ENCODE assay signal across 8 mouse cellular contexts in genomic region chr16:9993255-9994040, GRCm38 (mm10). TPM values are rescaled to one million over a fixed set of nuclear protein-coding genes. Genes with fewer than 3 reads are reported as not detected.
DNase-seq lines count a peak whose midpoint lies in the region; ATAC-seq and TF ChIP-seq lines count a peak whose summit lies in the region.

No protein-coding gene starts in this region.

- H3ac ChIP-seq in C2C12 (ENCODE audit: control insufficient read depth, insufficient read length, low read depth): no peak overlapping the region

- ATAC-seq in embryonic facial prominence, embryonic 15.5 days (ENCODE audit: insufficient number of reproducible peaks, low FRiP score, low TSS enrichment, low read depth): peak; percentile 53
- ATAC-seq in inflammation-experienced regulatory T-cells, adult 6 months: no peak

- H3K79me2 ChIP-seq in C2C12 (ENCODE audit: control insufficient read depth, insufficient read depth): no peaks in the 10 kb centered on the region

- no peaks in the 10 kb centered on the region for H3K36me3 ChIP-seq in C2C12 (ENCODE audit: control insufficient read depth, insufficient read depth)
- no peaks in the 10 kb centered on the region for H3K36me3 ChIP-seq in embryonic facial prominence, embryonic 15.5 days
- H3K36me3 ChIP-seq in hindbrain, embryonic 10.5 days: no peaks in the 10 kb centered on the region

- peaks cover 32% of the 10 kb centered on the region for H3K4me1 ChIP-seq in embryonic facial prominence, embryonic 15.5 days
- peaks cover 40% of the 10 kb centered on the region for H3K4me1 ChIP-seq in hindbrain, embryonic 10.5 days (replicated peaks)

- DNase-seq in adrenal gland, postnatal 25 days: peak; percentile 71
- DNase-seq in hindbrain, embryonic 10.5 days (ENCODE audit: low spot score): peak; percentile 78
- DNase-seq in layer of hippocampus, postnatal 36 days: peak; percentile 75 to 76
- DNase-seq in lung, postnatal 10 days: peak; percentile 54
- peak; percentile 76 for DNase-seq in right cerebral cortex, postnatal 14 days

- no peak overlapping the region for H3K4me3 ChIP-seq in C2C12 (ENCODE audit: insufficient read depth, poor library complexity, severe bottlenecking)
- H3K4me3 ChIP-seq in embryonic facial prominence, embryonic 15.5 days (replicated peaks): peak overlapping the region; percentile 39
- peak overlapping the region; percentile 67 for H3K4me3 ChIP-seq in hindbrain, embryonic 10.5 days

- no peak overlapping the region for H3K27ac ChIP-seq in embryonic facial prominence, embryonic 15.5 days (replicated peaks)
- H3K27ac ChIP-seq in hindbrain, embryonic 10.5 days: peak overlapping the region; percentile 70

- H3K9ac ChIP-seq in embryonic facial prominence, embryonic 15.5 days: peak overlapping the region; percentile 24

- peaks cover 20% of the 10 kb centered on the region for H3K27me3 ChIP-seq in C2C12 (ENCODE audit: control insufficient read depth, insufficient read depth, insufficient read length)
- peaks cover 71% of the 10 kb centered on the region for H3K27me3 ChIP-seq in embryonic facial prominence, embryonic 15.5 days
- H3K27me3 ChIP-seq in hindbrain, embryonic 10.5 days (ENCODE audit: insufficient read depth, poor library complexity, severe bottlenecking): peaks cover 67% of the 10 kb centered on the region

- peak overlapping the region; percentile 73 for H3K4me2 ChIP-seq in embryonic facial prominence, embryonic 15.5 days (replicated peaks)

- TF ChIP-seq CTCF in C2C12 (IDR thresholded peaks at IDR 0.05; ENCODE audit: control insufficient read depth, insufficient read depth, insufficient read length): peak; percentile 90

- H3K79me3 ChIP-seq in C2C12 (ENCODE audit: low read depth): no peaks in the 10 kb centered on the region

- no peaks in the 10 kb centered on the region for H3K9me3 ChIP-seq in embryonic facial prominence, embryonic 15.5 days (replicated peaks)
- no peaks in the 10 kb centered on the region for H3K9me3 ChIP-seq in hindbrain, embryonic 10.5 days

- WGBS in embryonic facial prominence, embryonic 15.5 days: under 1% methylated on average over 39 of the region's 39 CpGs
- WGBS in hindbrain, embryonic 10.5 days: under 1% methylated on average over 39 of the region's 39 CpGs

TF ChIP-seq in C2C12, 6 proteins besides CTCF, POLR2A, EP300 and RAD21:
- TF ChIP-seq MAX (IDR thresholded peaks at IDR 0.05): no peak
- no peak for TF ChIP-seq FOSL1 (IDR thresholded peaks at IDR 0.05; ENCODE audit: insufficient read depth, low read length, poor library complexity, severe bottlenecking)
- TF ChIP-seq MYOG (IDR thresholded peaks at IDR 0.05; ENCODE audit: control insufficient read depth, extremely low read depth, insufficient read length): no peak
- TF ChIP-seq MYOD1 (IDR thresholded peaks at IDR 0.05; ENCODE audit: control insufficient read depth, insufficient read length, low read depth): no peak
- TF ChIP-seq USF1 (IDR thresholded peaks at IDR 0.05; ENCODE audit: low read depth): no peak
- TF ChIP-seq CEBPB (IDR thresholded peaks at IDR 0.05; ENCODE audit: low read depth): no peak

RNA-seq across cellular contexts. Expression of gene Grin2a, which starts 1.9 kb away (rescaled TPM):
- polyA plus RNA-seq in C2C12 (2012; fragmentation: generic; extraction: Trizol): 0.01 TPM
- 2.4 and 2.9 TPM in 2 replicates for total RNA-seq in adrenal gland, postnatal 25 days (2021)
- polyA plus RNA-seq in embryonic facial prominence, embryonic 15.5 days (2015; fragmentation: Nextera tagmentation; extraction: Ambion mirVana): 1.6 and 1.7 TPM in 2 replicates
- polyA plus RNA-seq in hindbrain, embryonic 10.5 days (2016; fragmentation: Nextera tagmentation; extraction: Ambion mirVana): 1.9 and 3.3 TPM in 2 replicates
- 100 to 1,000 TPM; 375 to 412 TPM for total RNA-seq in layer of hippocampus, postnatal 36 days (2021)
- not detected for polyA plus RNA-seq in inflammation-experienced regulatory T-cells, adult 6 months (2017; shearing (Covaris generic))
